Mouse (Mus musculus): ENCODE measurements around the gene Stk32b. TPM values are rescaled to one million over a fixed set of nuclear protein-coding genes. Genes with fewer than 3 reads are reported as not detected.

The Stk32b gene
- polyA plus RNA-seq, 1 experiment from 2014 or later, result 3.1 TPM

DNA sequence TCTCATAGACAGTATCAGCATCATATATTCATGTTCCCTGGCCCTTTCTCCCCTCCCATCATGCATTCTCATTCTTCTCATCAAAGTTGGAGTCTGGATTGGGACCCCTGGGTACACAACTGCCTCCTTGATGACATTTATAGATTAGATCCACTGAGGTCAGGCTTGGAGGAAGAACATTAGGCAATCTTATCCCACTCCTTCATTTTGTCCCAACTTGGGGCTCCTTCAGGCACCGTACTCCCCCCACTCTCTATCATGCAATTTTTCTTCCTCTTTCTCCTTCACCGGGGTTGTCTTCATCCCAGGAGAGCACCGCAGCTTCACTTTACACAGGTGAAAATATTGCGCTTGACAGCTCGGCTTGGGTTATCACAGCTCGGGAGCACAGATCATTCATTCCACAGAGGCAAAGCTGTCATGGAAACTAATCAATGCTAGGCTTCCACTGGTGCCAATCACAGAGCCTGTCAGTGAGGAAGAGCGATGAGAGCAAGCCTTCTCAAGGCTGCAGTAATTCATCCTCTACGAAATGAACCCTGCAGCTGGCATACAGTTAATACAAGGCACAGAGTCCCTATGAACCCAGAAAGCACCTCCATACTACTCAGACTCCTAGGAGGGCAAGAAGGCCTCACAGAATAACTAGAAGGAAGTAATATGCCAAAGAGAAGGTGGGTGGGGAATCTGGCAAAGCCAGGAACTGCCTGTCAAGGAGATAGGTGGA is 89.4 kb downstream of the Stk32b start:
- ATAC-seq (ENCODE audit: low FRiP score, low TSS enrichment), result no peak
- Histone ChIP-seq H3K4me3 (ENCODE audit: low read depth, low read length) (no peak overlapping the region), H3K4me1 (replicated peaks; ENCODE audit: control insufficient read depth, insufficient read depth) (no peaks in the 10 kb centered on the region), H3K9ac (ENCODE audit: low read length) (no peak overlapping the region), H3K27ac (replicated peaks) (no peak overlapping the region), H3K4me2 (replicated peaks; ENCODE audit: low read depth) (no peak overlapping the region), H3K9me3 (ENCODE audit: control insufficient read depth, low read length) (no peaks in the 10 kb centered on the region), H3K36me3 (ENCODE audit: control insufficient read depth, insufficient read depth, low read length) (no peaks in the 10 kb centered on the region), H3K27me3 (ENCODE audit: control insufficient read depth, insufficient read depth, low read length) (no peaks in the 10 kb centered on the region)
- DNase-seq (ENCODE audit: low spot score), result peak; percentile 0
- WGBS, result 83% methylated on average over 8 of the region's 8 CpGs
- TF ChIP-seq EP300 (optimal IDR thresholded peaks at IDR 0.05), result no peak
- TF ChIP-seq CTCF (IDR thresholded peaks at IDR 0.05; ENCODE audit: low read depth), result no peak

DNA sequence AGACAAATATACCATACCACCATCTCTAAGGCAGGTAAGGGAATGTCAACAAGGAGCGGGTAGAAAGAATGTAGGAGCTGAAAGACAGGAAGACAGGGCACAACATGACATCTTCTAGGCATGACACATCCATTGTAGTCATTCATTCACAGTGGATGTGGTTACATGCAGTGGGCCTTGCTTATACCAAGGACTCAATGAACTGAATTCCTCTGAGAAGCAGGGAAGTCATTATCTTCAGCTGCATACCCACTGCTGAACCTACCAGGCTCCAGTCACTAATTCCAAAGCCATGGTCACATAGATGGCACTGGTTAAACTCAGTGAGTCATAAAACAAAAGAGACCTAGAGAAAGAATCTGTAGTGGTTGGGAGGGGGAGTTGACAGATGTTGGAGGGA is 105.1 kb downstream of the Stk32b start:
- no peaks in the 10 kb centered on the region for H3K36me3 ChIP-seq (ENCODE audit: control insufficient read depth, insufficient read depth, low read length)
- no peak for DNase-seq (ENCODE audit: low spot score)
- no peaks in the 10 kb centered on the region for H3K27me3 ChIP-seq (ENCODE audit: control insufficient read depth, insufficient read depth, low read length)
- 58% methylated on average over 1 of the region's 1 CpGs for WGBS
- no peak overlapping the region for H3K4me3 ChIP-seq (ENCODE audit: low read depth, low read length)
- no peaks in the 10 kb centered on the region for H3K4me1 ChIP-seq (replicated peaks; ENCODE audit: control insufficient read depth, insufficient read depth)
- ATAC-seq (ENCODE audit: low FRiP score, low TSS enrichment), result no peak
- TF ChIP-seq EP300 (optimal IDR thresholded peaks at IDR 0.05) (no peak), CTCF (IDR thresholded peaks at IDR 0.05; ENCODE audit: low read depth) (no peak)
- H3K9ac ChIP-seq (ENCODE audit: low read length), result no peak overlapping the region
- H3K27ac ChIP-seq (replicated peaks), result no peak overlapping the region
- no peak overlapping the region for H3K4me2 ChIP-seq (replicated peaks; ENCODE audit: low read depth)
- no peaks in the 10 kb centered on the region for H3K9me3 ChIP-seq (ENCODE audit: control insufficient read depth, low read length)

DNA sequence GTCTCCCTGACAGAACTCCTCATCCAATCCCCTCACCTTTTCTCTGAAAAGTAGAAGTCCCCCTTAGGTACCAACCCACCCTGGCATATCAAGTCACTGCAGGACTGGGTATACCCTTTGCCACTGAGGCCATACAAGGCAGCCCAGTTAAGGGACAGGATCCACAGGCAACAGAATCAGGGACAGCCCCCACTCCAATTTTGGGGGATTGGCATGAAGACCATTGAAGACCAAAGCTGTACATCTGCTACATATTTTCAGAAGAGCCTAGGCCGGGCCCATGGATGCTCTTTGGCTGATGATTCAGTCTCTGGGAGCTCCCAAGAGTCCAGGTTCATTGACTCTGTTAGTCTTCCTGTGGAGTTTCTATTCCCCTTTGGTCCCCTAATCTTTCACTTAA is 117.4 kb downstream of the Stk32b start:
- DNase-seq (ENCODE audit: low spot score), result no peak
- 86% methylated on average over 1 of the region's 1 CpGs for WGBS
- no peaks in the 10 kb centered on the region for H3K36me3 ChIP-seq (ENCODE audit: control insufficient read depth, insufficient read depth, low read length)
- H3K27ac ChIP-seq (replicated peaks), result no peak overlapping the region
- H3K4me2 ChIP-seq (replicated peaks; ENCODE audit: low read depth), result no peak overlapping the region
- H3K27me3 ChIP-seq (ENCODE audit: control insufficient read depth, insufficient read depth, low read length), result no peaks in the 10 kb centered on the region
- H3K4me1 ChIP-seq (replicated peaks; ENCODE audit: control insufficient read depth, insufficient read depth), result no peaks in the 10 kb centered on the region
- no peak for ATAC-seq (ENCODE audit: low FRiP score, low TSS enrichment)
- H3K4me3 ChIP-seq (ENCODE audit: low read depth, low read length), result no peak overlapping the region
- no peaks in the 10 kb centered on the region for H3K9me3 ChIP-seq (ENCODE audit: control insufficient read depth, low read length)
- H3K9ac ChIP-seq (ENCODE audit: low read length), result no peak overlapping the region
- TF ChIP-seq EP300 (optimal IDR thresholded peaks at IDR 0.05), result no peak
- TF ChIP-seq CTCF (IDR thresholded peaks at IDR 0.05; ENCODE audit: low read depth), result no peak

DNA sequence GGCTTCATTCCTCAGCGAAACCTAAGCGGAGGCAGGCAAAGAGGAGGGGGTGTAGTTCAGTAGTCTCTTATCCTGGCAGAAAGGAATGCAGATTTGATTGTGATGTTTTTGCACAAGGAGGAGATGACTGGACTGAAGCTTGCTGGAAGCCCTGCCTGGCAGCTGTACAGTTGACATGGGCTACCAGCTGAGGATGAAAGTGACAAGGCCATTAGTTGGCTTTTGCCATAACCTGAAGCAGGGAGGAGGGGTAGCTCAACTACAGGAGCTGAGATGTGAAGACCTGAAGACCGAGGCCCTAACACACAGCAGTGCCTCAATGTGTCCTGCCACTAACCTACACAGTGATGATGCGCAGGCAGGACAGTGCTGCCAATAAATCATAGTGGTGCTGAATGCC is 118.7 kb downstream of the Stk32b start:
- Histone ChIP-seq H3K27me3 (ENCODE audit: control insufficient read depth, insufficient read depth, low read length) (no peaks in the 10 kb centered on the region), H3K4me3 (ENCODE audit: low read depth, low read length) (no peak overlapping the region), H3K36me3 (ENCODE audit: control insufficient read depth, insufficient read depth, low read length) (no peaks in the 10 kb centered on the region), H3K4me1 (replicated peaks; ENCODE audit: control insufficient read depth, insufficient read depth) (no peaks in the 10 kb centered on the region), H3K27ac (replicated peaks) (no peak overlapping the region), H3K9me3 (ENCODE audit: control insufficient read depth, low read length) (no peaks in the 10 kb centered on the region), H3K9ac (ENCODE audit: low read length) (no peak overlapping the region), H3K4me2 (replicated peaks; ENCODE audit: low read depth) (no peak overlapping the region)
- WGBS, result 89% methylated on average over 4 of the region's 4 CpGs
- no peak for ATAC-seq (ENCODE audit: low FRiP score, low TSS enrichment)
- DNase-seq (ENCODE audit: low spot score), result no peak
- TF ChIP-seq CTCF (IDR thresholded peaks at IDR 0.05; ENCODE audit: low read depth) (no peak), EP300 (optimal IDR thresholded peaks at IDR 0.05) (no peak)

DNA sequence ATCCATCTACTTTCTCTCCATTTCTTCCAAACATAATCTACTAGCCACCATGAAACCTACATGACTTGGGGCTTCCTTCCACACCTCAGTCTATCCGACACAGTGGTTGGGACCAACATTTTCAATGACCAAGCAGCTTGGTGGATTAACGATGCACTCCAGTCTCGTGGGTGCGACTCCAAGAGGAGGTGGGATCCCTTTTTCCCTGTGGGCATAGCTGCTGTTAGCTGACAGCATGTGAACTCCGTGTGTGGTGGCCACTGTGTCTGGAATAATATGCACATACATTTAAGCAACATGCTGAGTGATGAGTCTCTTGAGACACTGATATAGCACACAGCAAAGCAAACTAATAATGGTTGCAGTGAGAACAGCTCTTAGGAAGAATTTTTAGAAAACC is 124.6 kb downstream of the Stk32b start:
- no peak for TF ChIP-seq CTCF (IDR thresholded peaks at IDR 0.05; ENCODE audit: low read depth)
- no peak for TF ChIP-seq EP300 (optimal IDR thresholded peaks at IDR 0.05)
- Histone ChIP-seq H3K27ac (replicated peaks) (no peak overlapping the region), H3K36me3 (ENCODE audit: control insufficient read depth, insufficient read depth, low read length) (no peaks in the 10 kb centered on the region), H3K9me3 (ENCODE audit: control insufficient read depth, low read length) (no peaks in the 10 kb centered on the region), H3K4me2 (replicated peaks; ENCODE audit: low read depth) (no peak overlapping the region), H3K9ac (ENCODE audit: low read length) (no peak overlapping the region), H3K4me3 (ENCODE audit: low read depth, low read length) (no peak overlapping the region), H3K4me1 (replicated peaks; ENCODE audit: control insufficient read depth, insufficient read depth) (no peaks in the 10 kb centered on the region), H3K27me3 (ENCODE audit: control insufficient read depth, insufficient read depth, low read length) (no peaks in the 10 kb centered on the region)
- no peak for DNase-seq (ENCODE audit: low spot score)
- 82% methylated on average over 5 of the region's 5 CpGs for WGBS
- ATAC-seq (ENCODE audit: low FRiP score, low TSS enrichment), result no peak

DNA sequence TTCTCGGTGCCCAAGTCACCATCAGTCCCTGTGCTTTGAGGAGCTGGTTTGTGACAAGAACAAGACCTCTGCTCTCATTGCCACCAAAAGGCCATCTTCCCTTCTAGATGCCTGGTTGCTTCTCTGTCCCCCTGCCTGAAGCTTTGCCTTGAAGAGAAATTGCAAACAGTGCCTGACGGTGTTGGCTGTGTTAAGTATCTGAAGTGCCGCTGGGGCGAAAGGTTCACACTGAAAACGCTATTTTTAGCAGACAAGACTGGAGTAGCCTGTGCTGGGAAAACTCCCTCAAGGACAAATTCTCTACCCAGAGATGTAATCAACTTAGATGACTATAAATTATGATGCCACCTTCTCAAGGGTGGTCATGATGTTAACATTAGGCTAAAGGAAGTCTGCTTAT is 129.1 kb downstream of the Stk32b start:
- Histone ChIP-seq H3K4me1 (replicated peaks; ENCODE audit: control insufficient read depth, insufficient read depth) (no peaks in the 10 kb centered on the region), H3K4me2 (replicated peaks; ENCODE audit: low read depth) (no peak overlapping the region), H3K27me3 (ENCODE audit: control insufficient read depth, insufficient read depth, low read length) (no peaks in the 10 kb centered on the region), H3K9me3 (ENCODE audit: control insufficient read depth, low read length) (no peaks in the 10 kb centered on the region), H3K36me3 (ENCODE audit: control insufficient read depth, insufficient read depth, low read length) (no peaks in the 10 kb centered on the region), H3K4me3 (ENCODE audit: low read depth, low read length) (no peak overlapping the region), H3K27ac (replicated peaks) (no peak overlapping the region), H3K9ac (ENCODE audit: low read length) (no peak overlapping the region)
- TF ChIP-seq CTCF (IDR thresholded peaks at IDR 0.05; ENCODE audit: low read depth) (no peak), EP300 (optimal IDR thresholded peaks at IDR 0.05) (no peak)
- no peak for DNase-seq (ENCODE audit: low spot score)
- WGBS, result 69% methylated on average over 5 of the region's 5 CpGs
- no peak for ATAC-seq (ENCODE audit: low FRiP score, low TSS enrichment)
